Mouse (Mus musculus) midbrain, embryonic 14.5 days (tissue): ENCODE measurements around the gene Dpyd. TPM values are rescaled to one million over a fixed set of nuclear protein-coding genes. Genes with fewer than 3 reads are reported as not detected.

Experiments used
- ATAC-seq: fragments of 200-750 bp; cut with Nextera tagmentation; 2 replicates; pipeline ENCODE4 v1.8.0; 2017; ENCODE audit warnings: moderate number of reproducible peaks, moderate library complexity; ENCODE audit not compliant: low FRiP score, low TSS enrichment
- DNase-seq: peaks from one replicate; pipeline ENCODE4 v3.0.0-alpha.2; 2015
- H3K27ac ChIP-seq: fragments of 300-500 bp; sonication (generic); replicated peaks from 2 replicates; pipeline ENCODE4 v1.5.1; 2014; ENCODE audit warnings: mild to moderate bottlenecking, low read depth, low read length, moderate library complexity
- H3K27me3 ChIP-seq: fragments of 300-500 bp; sonication (generic); 2 replicates; pipeline ENCODE4 v1.6.1; 2014; ENCODE audit warnings: low read length, control low read depth, mixed read lengths; ENCODE audit not compliant: control insufficient read depth, insufficient read depth
- H3K36me3 ChIP-seq: fragments of 300-500 bp; sonication (generic); 2 replicates; pipeline ENCODE4 v1.6.1; 2014; ENCODE audit warnings: low read length, control low read depth; ENCODE audit not compliant: control insufficient read depth, insufficient read depth
- H3K4me1 ChIP-seq: fragments of 300-500 bp; sonication (generic); 2 replicates; pipeline ENCODE4 v1.6.1; 2014; ENCODE audit warnings: mild to moderate bottlenecking, antibody characterized with exemption, low read length, control low read depth; ENCODE audit not compliant: control insufficient read depth, insufficient read depth
- H3K4me2 ChIP-seq: fragments of 300-500 bp; sonication (generic); 2 replicates; pipeline ENCODE4 v1.6.1; 2014; ENCODE audit warnings: mild to moderate bottlenecking, low read length, moderate library complexity
- H3K4me3 ChIP-seq: fragments of 300-500 bp; sonication (generic); replicated peaks from 2 replicates; pipeline ENCODE4 v1.5.1; 2014; ENCODE audit warnings: low read depth, low read length
- H3K9ac ChIP-seq: fragments of 300-500 bp; sonication (generic); replicated peaks from 2 replicates; pipeline ENCODE4 v1.6.1; 2014; ENCODE audit warnings: mild to moderate bottlenecking, low read length, moderate library complexity
- H3K9me3 ChIP-seq: fragments of 300-500 bp; sonication (generic); 2 replicates; pipeline ENCODE4 v1.6.1; 2016; ENCODE audit warnings: low read length, control low read depth, mixed read lengths; ENCODE audit not compliant: control insufficient read depth
- WGBS: fragments of 180-500 bp; shearing (Covaris S2); extraction: QIAGEN DNeasy Blood & Tissue Kit; methylation state at CpG from one replicate; pipeline ENCODE4 v1.1.7; 2014; 5-methylcytosine and 5-hydroxymethylcytosine counted together
- polyA plus RNA-seq: library from polyadenylated mRNA; unstranded; fragments of >200 nt; fragmentation: Nextera tagmentation; extraction: Ambion mirVana; gene quantifications from 2 replicates; pipeline ENCODE4 v1.2.1, GENCODE M21; 2014

Dpyd gene
- polyA plus RNA-seq, 1 experiment from 2014 or later: 3.4 TPM

- Histone ChIP-seq H3K4me2 (no peak overlapping the region), H3K9me3 (no peaks in the 10 kb centered on the region), H3K4me1 (no peaks in the 10 kb centered on the region), H3K9ac (no peak overlapping the region), H3K27me3 (no peaks in the 10 kb centered on the region), H3K27ac (no peak overlapping the region), H3K4me3 (no peak overlapping the region), H3K36me3 (no peaks in the 10 kb centered on the region)
- 84% methylated on average over 4 of the region's 4 CpGs for WGBS
- ATAC-seq (no peak), DNase-seq (peak; percentile 63)
These were observed 429.9 kb downstream of the Dpyd start for GRCm38 (mm10) chr3:118991793-118992192.

DNA sequence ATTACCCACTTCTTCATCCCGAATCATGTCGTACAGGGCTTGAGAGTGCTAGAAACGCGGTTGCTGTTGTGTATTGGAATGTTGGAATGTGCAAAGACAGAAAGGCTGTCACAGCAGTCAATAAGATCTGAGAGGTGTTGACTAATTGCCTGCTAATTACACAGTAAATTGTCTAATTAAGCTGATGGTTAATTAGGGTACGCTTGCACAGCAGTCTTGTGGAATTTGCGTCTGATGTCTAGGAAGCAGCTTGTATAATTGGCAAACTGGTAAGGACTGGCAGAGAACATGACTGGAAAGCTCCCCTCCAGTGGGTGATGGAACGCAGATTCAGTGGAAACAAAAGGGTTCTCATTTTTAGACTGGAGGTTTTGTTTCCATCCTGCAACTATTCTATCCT lies 459.3 kb downstream of the Dpyd start:
- no peaks in the 10 kb centered on the region for H3K36me3 ChIP-seq
- H3K9me3 ChIP-seq: no peaks in the 10 kb centered on the region
- H3K9ac ChIP-seq: no peak overlapping the region
- ATAC-seq (no peak), DNase-seq (peak; percentile 24)
- H3K4me1 ChIP-seq: no peaks in the 10 kb centered on the region
- no peaks in the 10 kb centered on the region for H3K27me3 ChIP-seq
- 78% methylated on average over 7 of the region's 7 CpGs for WGBS
- H3K4me2 ChIP-seq: no peak overlapping the region
- H3K4me3 ChIP-seq: no peak overlapping the region
- H3K27ac ChIP-seq: no peak overlapping the region

- Histone ChIP-seq H3K4me1 (no peaks in the 10 kb centered on the region), H3K9ac (no peak overlapping the region), H3K9me3 (no peaks in the 10 kb centered on the region), H3K4me2 (no peak overlapping the region), H3K36me3 (no peaks in the 10 kb centered on the region), H3K27ac (no peak overlapping the region), H3K27me3 (no peaks in the 10 kb centered on the region), H3K4me3 (no peak overlapping the region)
- no peak for ATAC-seq
- WGBS: 85% methylated on average over 1 of the region's 1 CpGs
- DNase-seq: no peak
These were observed 480.7 kb downstream of the Dpyd start for GRCm38 (mm10) chr3:119042611-119043010.

DNA sequence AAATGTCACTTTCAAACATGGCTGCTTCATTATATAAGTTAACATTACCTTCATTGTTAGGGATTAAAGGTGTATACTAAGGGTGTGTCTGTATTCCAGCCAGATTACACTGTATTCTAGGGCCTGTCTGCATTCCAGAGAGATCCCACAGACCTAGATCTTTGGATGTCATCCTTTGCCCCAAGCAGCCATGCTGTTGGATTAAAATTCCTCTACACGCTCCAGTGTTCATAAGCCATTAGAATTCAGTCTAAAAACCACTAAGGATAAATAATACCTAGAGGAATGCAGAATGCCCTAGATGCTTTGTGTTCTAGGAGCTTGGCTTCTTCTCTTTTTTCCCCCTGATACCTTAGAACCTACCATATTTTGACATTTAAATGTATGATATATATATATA lies 494.2 kb downstream of the Dpyd start:
- no peak for DNase-seq
- no peaks in the 10 kb centered on the region for H3K4me1 ChIP-seq
- no peaks in the 10 kb centered on the region for H3K27me3 ChIP-seq
- no peaks in the 10 kb centered on the region for H3K9me3 ChIP-seq
- no peak for ATAC-seq
- no peak overlapping the region for H3K4me2 ChIP-seq
- no peaks in the 10 kb centered on the region for H3K36me3 ChIP-seq
- no peak overlapping the region for H3K27ac ChIP-seq
- no peak overlapping the region for H3K9ac ChIP-seq
- no peak overlapping the region for H3K4me3 ChIP-seq
- WGBS: 74% methylated on average over 1 of the region's 1 CpGs

DNA sequence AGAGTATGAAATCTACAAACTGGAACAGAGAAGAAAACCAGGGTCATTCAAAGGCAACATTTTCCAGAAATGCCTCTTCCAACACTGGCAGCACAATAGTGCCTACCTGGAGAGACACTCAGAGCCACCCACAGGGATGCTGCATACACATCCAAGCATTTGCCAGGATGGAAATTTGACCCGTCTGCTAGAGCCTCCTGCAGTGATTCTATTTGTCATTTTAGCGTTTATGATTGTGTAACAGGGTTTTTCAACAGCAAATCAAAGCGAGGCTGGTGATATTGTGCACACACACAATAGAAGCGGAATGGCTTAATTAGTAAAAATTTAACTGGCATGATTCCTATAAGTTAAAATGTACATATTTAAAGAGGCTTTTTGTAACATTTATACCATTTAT lies 501.3 kb downstream of the Dpyd start:
- peak; percentile 72 for DNase-seq
- ATAC-seq: peak; percentile 37; the same call in 1 of the 2 replicates

GRCm38 (mm10) chr3:119063642-119064041 lies 501.7 kb downstream of the Dpyd start:
- H3K4me3 ChIP-seq: no peak overlapping the region
- ATAC-seq: peak; percentile 63; the same call in 1 of the 2 replicates
- H3K9ac ChIP-seq: no peak overlapping the region
- H3K9me3 ChIP-seq: no peaks in the 10 kb centered on the region
- DNase-seq: peak; percentile 57
- H3K36me3 ChIP-seq: no peaks in the 10 kb centered on the region
- no peaks in the 10 kb centered on the region for H3K27me3 ChIP-seq
- H3K27ac ChIP-seq: no peak overlapping the region
- no peak overlapping the region for H3K4me2 ChIP-seq
- WGBS: 29% methylated on average over 1 of the region's 1 CpGs
- H3K4me1 ChIP-seq: no peaks in the 10 kb centered on the region

More for the DNA sequence above, 501.3 kb downstream of the Dpyd start:
- H3K9me3 ChIP-seq: no peaks in the 10 kb centered on the region
- no peak overlapping the region for H3K4me3 ChIP-seq
- no peak overlapping the region for H3K27ac ChIP-seq
- no peaks in the 10 kb centered on the region for H3K4me1 ChIP-seq
- no peaks in the 10 kb centered on the region for H3K27me3 ChIP-seq
- 40% methylated on average over 4 of the region's 4 CpGs for WGBS
- H3K36me3 ChIP-seq: no peaks in the 10 kb centered on the region
- H3K9ac ChIP-seq: no peak overlapping the region
- H3K4me2 ChIP-seq: no peak overlapping the region

- H3K4me3 ChIP-seq: no peak overlapping the region
- H3K27ac ChIP-seq: no peak overlapping the region
- H3K27me3 ChIP-seq: no peaks in the 10 kb centered on the region
- ATAC-seq (no peak), DNase-seq (peak; percentile 31)
- H3K9me3 ChIP-seq: no peaks in the 10 kb centered on the region
- no peak overlapping the region for H3K9ac ChIP-seq
- H3K36me3 ChIP-seq: no peaks in the 10 kb centered on the region
- no peaks in the 10 kb centered on the region for H3K4me1 ChIP-seq
- WGBS: 37% methylated on average over 7 of the region's 7 CpGs
- no peak overlapping the region for H3K4me2 ChIP-seq
These were observed 502.8 kb downstream of the Dpyd start for GRCm38 (mm10) chr3:119064746-119065145.

DNA sequence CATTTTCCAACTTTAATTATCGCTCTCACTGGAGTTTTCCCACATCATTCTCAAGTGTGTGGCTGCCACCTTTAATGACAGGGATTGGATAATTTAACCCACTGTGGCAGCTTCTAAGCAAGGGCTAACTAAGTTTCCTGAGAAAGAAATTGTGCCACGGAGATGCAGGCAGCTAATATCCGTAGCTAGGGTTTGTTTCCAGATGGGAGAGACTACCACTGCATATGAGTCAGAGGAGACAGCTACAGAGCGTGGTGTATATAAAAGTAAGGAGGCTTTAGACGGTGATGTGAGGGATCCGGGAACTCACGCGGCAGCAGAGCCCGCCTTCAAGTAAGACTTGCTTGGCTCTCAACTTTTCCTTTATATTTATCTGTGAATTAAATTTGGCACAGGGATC lies 505.3 kb downstream of the Dpyd start:
- no peaks in the 10 kb centered on the region for H3K36me3 ChIP-seq
- no peak overlapping the region for H3K9ac ChIP-seq
- no peaks in the 10 kb centered on the region for H3K4me1 ChIP-seq
- H3K27ac ChIP-seq: no peak overlapping the region
- no peak for DNase-seq
- no peaks in the 10 kb centered on the region for H3K27me3 ChIP-seq
- no peak for ATAC-seq
- no peaks in the 10 kb centered on the region for H3K9me3 ChIP-seq
- 70% methylated on average over 9 of the region's 9 CpGs for WGBS
- no peak overlapping the region for H3K4me2 ChIP-seq
- H3K4me3 ChIP-seq: no peak overlapping the region

GRCm38 (mm10) chr3:119086618-119087017 lies 524.7 kb downstream of the Dpyd start:
- 52% methylated on average over 1 of the region's 1 CpGs for WGBS
- Histone ChIP-seq H3K36me3 (no peaks in the 10 kb centered on the region), H3K27ac (no peak overlapping the region), H3K9ac (no peak overlapping the region), H3K27me3 (no peaks in the 10 kb centered on the region), H3K4me3 (no peak overlapping the region), H3K9me3 (no peaks in the 10 kb centered on the region), H3K4me2 (no peak overlapping the region), H3K4me1 (no peaks in the 10 kb centered on the region)
- no peak for DNase-seq
- no peak for ATAC-seq
